Mouse (Mus musculus) gastrocnemius, adult 18-20 months (tissue): ENCODE data around the gene Grin2b. TPM values are rescaled to one million over a fixed set of nuclear protein-coding genes. Genes with fewer than 3 reads are reported as not detected.
"Not testable (repeated sequence)": the region's sequence is repeated elsewhere in the genome, so short reads cannot be mapped to it uniquely, and the experiment has no call there.

ENCODE experiments used
- DNase-seq: peaks from one replicate; pipeline ENCODE4 v3.0.0; 2021; ENCODE audit warnings: low spot score
- total RNA-seq, 2 experiments: library from RNA; stranded (reverse); gene quantifications; 2 replicates each; pipeline ENCODE4 v1.2.3; 2021

Gene Grin2b
- total RNA-seq, 2 experiments from 2014 or later: 0.02 TPM

GRCm38 (mm10) chr6:135907137-135907536 lies 266.2 kb downstream of the Grin2b start:
- no peak for DNase-seq

GRCm38 (mm10) chr6:135904391-135904790 lies 268.9 kb downstream of the Grin2b start:
- DNase-seq: no peak

DNA sequence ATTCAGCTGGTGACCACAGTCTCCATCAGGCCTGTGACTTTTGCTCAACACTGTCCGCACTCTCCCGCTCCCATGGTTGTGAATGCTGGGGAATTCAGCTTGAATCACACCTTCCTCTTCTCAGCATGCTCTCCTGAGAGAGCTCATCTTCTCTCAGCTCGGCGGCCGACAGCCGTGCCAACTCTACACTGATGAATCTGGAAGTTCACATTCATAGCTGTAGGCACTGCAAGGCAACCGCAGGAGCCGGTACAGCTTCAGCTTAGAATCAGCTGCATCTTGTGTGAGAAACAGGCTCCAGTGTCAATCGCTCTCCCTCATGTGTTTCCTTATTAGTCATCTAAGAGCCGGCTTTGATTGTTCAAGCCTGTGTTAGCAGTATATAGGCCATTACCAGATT lies 272.9 kb downstream of the Grin2b start:
- no peak for DNase-seq

GRCm38 (mm10) chr6:135899225-135899624 lies 274.1 kb downstream of the Grin2b start:
- no peak for DNase-seq

GRCm38 (mm10) chr6:135894793-135895228 lies 278.5 kb downstream of the Grin2b start:
- no peak for DNase-seq

- no peak for DNase-seq
Measured at GRCm38 (mm10) chr6:135882611-135883010, 290.7 kb downstream of the Grin2b start.

DNA sequence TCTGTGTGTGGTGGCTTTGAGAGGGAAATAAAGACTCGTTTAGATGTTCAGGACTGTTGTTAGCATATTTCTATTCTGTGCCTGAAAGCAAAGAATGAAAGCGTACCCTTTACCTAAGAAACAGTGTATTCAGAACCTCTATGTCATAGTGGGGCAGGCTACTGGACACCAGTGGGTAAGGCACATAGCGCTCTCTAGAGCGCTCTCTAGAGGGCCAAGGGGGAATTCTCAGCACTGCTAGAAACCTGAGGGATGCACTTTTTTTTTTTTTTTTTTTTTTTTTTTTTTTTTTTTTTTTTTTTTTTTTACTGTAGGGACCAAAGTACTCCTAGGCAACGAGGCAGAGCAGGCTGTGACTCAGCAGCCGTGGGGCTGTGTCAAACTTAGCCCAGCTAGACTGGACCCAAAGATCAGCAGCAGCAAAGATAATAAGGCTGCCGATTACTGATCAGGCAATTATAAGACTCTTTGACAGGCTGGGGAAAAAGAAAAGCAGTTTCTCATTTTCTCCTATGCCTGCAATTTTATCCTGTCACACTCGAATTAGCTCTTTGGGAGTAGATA lies 297.1 kb downstream of the Grin2b start:
- DNase-seq: no peak

DNA sequence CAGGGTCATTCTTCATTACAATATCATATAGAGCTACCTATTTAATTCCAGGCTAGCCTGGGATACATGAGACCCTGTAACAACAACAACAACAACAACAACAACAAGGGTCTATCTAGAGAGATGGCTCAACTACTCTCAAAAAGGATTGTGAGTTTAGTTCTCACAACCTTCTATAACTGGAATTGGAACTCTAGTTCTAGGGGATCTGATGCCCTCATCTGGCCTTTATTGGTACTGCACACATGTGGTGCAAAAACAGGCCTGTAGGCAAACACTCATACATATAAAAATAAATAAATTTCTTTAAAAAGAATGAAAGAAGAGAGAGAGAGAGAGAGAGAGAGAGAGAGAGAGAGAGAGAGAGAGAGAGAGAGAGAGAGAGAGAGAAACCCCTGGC lies 298.7 kb downstream of the Grin2b start:
- no peak for DNase-seq

- no peak for DNase-seq
Measured at GRCm38 (mm10) chr6:135865832-135866231, 307.5 kb downstream of the Grin2b start.

GRCm38 (mm10) chr6:135863965-135864364 lies 309.3 kb downstream of the Grin2b start:
- no peak for DNase-seq

GRCm38 (mm10) chr6:135859502-135859901 lies 313.8 kb downstream of the Grin2b start:
- DNase-seq: no peak

DNA sequence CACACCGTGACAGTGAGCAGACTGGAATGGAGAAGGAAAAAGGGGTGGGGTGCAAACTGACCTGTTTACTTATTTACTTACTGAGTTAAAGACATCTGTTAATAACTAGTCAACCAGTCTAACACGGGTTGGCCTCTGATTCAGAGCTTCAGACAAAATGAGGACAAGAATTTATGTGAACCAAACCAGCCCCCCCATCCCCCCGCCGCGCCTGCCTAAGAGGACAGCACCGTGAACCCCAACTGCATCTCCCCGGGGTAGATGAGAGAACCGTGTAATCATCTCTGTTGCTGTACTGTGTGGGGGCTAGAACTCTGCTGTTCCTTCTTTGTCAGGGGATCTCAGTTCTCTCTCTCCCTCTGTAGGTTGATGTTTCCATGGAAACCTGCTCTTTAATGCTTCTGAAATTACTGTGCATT lies 319.1 kb downstream of the Grin2b start:
- no peak for DNase-seq

GRCm38 (mm10) chr6:135843755-135844154 lies 329.6 kb downstream of the Grin2b start:
- no peak for DNase-seq

GRCm38 (mm10) chr6:135836353-135836752 lies 337.0 kb downstream of the Grin2b start:
- DNase-seq: no peak

DNA sequence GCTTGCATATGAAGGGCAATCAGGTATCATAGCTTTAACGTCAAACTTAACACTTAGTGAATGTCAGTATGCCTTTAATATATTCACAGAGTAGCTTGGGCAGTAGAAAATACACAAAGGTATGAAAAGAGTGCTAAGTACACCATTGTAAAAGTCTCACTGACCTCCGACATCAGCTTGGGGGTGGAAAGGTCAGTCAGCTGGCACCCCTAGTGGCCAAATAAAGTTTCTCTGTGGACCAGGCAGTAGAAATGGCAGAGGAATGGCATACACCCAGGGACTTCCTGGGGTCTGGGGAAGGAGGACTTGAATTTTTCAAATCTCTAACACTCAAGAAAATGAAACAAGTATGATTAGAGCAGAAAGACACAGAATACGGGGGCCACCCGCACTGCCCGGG lies 339.8 kb downstream of the Grin2b start:
- DNase-seq: no peak

GRCm38 (mm10) chr6:135832041-135832440 lies 341.3 kb downstream of the Grin2b start:
- DNase-seq: no peak

- DNase-seq: no peak
Measured at GRCm38 (mm10) chr6:135831032-135831431, 342.3 kb downstream of the Grin2b start.

DNA sequence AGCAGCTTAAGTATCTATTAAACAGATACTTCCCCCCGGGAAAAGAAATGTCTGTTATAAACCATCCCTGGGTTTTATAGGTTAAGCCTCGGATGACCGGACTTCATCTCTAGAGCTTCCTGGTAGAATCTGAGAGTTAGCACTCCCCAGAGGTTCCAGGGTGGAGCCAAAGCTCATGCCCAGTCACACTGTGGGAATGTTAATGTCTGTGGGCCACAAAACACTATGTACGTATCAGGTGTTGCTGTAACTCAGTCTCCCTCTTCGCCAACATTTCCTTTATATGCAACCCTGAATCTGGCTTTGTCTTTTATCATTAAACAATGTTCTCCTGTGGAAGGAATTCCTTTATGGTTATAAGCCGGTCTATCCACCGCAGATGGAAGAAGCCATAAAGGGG lies 343.9 kb downstream of the Grin2b start:
- no peak for DNase-seq

DNA sequence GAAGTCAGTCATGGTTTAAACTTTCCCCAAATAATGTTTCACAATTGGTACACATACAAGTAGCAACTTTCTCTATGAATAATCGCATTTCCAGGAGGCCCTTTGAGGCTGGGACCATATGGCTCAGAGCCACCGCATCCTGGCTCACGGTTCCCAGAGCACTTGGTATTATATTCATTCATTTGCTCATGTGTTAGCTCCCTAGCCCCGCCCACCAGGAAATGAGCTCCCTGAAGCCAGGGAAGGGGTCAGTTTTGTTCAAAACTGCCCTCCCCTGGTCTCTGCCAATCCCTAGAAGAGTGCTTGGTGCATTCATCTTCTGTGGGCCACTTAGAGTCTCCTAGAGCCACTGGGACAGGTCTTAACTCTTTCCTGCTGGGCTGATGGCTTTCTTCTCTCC lies 344.3 kb downstream of the Grin2b start:
- no peak for DNase-seq

- peak; percentile 43 for DNase-seq
Measured at GRCm38 (mm10) chr6:135827942-135828341, 345.4 kb downstream of the Grin2b start.

GRCm38 (mm10) chr6:135827317-135827716 lies 346.0 kb downstream of the Grin2b start:
- DNase-seq: no peak

DNA sequence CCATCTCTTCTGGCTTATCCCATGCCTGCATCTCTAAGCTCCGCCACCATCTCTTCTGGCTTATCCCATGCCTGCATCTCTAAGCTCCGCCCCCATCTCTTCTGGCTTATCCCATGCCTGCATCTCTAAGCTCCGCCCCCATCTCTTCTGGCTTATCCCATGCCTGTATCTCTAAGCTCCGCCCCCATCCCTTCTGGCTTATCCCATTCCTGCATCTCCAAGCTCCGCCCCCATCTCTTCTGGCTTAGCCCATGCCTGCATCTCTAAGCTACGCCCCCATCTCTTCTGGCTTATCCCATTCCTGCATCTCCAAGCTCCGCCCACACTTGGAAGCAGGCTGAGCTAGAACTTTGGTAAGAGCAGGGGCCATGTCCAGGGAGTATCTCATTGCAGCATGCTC lies 346.5 kb downstream of the Grin2b start:
- DNase-seq: not testable (repeated sequence)

GRCm38 (mm10) chr6:135817391-135817790 lies 355.9 kb downstream of the Grin2b start:
- no peak for DNase-seq

DNA sequence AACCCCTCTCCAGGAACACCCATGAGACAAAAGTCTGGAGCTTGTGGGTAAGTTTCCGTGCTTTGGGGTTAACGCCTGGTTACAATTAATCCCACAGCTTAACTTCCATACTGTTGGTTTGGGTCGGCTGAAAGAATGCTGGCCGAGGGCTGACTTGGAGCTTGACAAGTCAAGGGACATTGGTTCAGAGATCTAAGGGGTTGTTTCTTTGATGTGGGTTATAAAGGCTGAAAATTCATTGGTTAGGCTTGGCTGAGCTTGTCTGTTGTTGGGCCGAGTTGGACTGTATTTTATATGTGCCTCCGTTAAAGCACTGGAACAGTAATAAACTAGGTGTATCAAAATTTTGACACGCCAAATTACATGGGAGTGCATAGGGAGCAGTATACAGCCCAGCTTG lies 359.6 kb downstream of the Grin2b start:
- no peak for DNase-seq
